Mouse (Mus musculus) kidney, postnatal 25 days (tissue): Measurements from ENCODE around the gene Atp2a3.

Experiments used
- DNase-seq, 2 experiments: peaks; one replicate each; pipeline ENCODE4 v3.0.0; 2021; ENCODE audit warnings: mixed read lengths in 2 of 2

The Atp2a3 gene

DNA sequence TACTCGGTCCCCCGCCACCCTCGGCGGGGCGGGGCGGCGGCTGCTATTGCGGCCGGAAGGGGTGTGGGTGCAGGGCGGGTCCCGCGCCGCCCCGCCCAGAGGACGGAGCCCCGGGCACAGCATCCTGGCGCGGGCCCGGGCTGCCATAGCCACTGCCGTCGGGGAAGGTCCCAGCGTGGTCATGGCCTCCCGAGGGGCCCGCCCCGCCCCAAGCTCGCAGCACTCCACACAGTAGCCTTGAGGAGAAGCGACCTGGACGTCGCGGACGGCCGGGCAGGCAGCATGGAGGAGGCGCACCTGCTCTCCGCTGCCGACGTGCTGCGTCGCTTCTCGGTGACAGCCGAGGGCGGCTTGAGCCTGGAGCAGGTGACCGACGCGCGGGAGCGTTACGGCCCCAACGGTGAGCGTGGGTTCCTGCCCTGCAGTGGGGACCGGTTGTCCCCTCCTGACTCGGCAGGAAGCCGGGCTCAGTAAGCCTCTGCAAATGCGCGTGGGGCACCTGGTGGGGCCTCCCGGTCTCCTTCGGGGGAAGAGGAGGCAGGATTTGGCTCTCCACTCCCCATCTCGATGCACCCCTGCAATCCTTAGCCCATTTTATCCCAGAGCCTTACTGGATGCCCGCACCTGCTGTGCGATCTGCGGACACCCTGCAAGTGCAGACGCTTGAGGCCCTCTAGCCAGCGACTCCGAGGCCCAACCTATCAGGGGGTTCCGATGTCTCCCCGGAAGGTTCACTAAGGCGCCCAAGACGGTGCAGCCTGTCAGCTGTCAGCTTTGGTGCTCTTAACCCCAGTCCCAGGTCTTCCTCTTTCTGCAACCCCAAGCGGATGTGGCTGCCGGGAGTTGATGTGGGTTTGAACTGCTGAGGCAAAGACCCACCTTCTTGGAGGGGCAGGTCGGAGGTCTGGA is at the start of gene Atp2a3:
Gene Atp2a3 (plus strand): TSS at position 98 of the 909 bp plus-strand sequence.
- peak; percentile 16 to 59 for DNase-seq

DNA sequence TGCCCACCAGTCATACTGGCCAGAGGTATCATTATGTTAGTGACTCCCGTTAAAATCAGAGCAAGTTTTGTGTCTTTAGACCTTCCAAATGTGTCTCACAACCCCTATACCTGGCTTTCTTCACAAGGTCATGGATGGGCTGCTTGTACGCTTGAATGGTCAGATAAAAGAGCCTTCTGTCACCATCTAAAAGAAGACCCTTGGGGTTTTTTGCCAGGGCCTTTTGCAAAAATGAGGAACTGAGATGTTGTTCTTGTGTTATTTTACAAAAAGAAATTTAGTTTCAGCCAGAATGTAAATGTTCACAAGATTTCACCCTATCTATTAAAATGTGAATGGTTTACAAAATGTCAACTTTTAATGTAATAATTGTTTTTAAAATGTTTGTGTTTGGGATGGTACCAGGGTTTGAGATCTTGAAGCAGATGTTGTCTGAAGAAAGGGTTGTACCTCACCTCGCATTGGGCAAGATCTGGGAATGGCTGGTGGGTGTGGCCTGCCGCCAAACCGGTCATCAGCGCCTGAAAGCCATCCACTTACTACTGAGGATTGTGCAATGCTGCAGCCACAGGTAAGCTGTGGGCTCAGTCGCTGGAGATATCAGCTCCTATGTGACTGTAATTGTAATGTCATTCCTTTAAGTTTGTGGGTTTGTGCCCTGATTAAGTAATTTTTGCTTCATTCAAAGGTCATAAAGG is 43.5 kb upstream of the Atp2a3 start:
- DNase-seq = no peak

GRCm38 (mm10) chr11:72923116-72923515 is 37.9 kb upstream of the Atp2a3 start:
- peak; percentile 42 to 62 for DNase-seq

DNA sequence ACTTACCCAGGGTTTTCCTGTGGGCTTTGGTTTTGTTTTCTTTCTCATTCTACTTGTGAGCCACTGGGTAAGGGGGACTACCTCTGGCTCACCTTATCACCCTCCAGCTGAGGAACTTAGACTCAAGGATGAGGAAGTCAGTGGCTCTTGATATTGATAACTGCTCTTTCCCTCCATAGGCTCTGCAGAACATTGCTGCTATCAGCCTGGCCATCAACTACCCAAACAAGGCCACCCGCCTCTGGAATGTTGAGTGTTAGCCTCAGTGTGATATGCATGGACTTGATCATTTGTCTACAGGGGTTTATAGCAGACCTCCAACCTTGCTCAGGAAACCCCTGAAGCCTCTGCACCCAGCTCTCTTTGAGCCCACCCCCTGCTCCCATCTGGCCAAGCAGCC is 36.5 kb upstream of the Atp2a3 start:
- DNase-seq = no peak

DNA sequence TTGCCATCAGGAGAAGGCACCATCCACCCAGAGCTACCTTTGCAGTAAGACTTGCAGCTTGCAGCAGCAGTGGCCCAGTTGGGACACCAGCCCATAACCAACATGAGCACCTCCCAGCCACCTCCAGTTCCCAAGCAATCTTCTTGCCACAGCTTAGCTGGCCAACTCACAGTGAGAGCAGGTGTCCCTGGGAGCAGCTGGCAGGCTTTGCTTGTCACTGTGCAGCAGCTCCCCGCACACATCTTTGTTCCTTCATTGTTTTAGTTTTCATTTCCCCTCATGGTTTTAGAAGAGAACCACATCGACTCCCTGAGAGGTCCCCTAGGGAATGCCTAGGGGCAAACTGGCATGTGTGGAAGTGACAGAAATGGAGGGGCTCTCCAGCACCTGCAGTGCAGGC is 35.9 kb upstream of the Atp2a3 start:
- DNase-seq = no peak

- DNase-seq = peak; percentile 72 to 79
Measured at GRCm38 (mm10) chr11:72926226-72926890, 34.6 kb upstream of the Atp2a3 start.

DNA sequence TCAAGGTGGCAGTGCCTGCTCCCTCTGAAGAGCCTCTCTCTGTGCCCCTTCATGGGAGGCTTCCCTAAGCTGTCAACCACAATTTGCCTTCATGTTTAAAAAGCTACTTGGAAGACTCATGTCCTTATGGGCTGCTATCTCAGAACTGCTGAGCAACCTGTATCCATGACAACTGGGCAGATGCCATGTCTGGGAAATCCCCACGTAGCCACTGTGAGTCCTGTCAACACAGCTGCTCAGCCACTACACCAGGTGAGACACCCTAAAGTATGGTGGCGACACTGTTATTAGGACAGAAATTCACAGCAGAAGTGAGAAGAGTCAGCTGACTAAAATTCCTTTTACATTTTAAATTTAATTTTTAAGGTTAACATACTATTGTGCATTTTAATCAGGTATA is 32.5 kb upstream of the Atp2a3 start:
- DNase-seq = no peak

DNA sequence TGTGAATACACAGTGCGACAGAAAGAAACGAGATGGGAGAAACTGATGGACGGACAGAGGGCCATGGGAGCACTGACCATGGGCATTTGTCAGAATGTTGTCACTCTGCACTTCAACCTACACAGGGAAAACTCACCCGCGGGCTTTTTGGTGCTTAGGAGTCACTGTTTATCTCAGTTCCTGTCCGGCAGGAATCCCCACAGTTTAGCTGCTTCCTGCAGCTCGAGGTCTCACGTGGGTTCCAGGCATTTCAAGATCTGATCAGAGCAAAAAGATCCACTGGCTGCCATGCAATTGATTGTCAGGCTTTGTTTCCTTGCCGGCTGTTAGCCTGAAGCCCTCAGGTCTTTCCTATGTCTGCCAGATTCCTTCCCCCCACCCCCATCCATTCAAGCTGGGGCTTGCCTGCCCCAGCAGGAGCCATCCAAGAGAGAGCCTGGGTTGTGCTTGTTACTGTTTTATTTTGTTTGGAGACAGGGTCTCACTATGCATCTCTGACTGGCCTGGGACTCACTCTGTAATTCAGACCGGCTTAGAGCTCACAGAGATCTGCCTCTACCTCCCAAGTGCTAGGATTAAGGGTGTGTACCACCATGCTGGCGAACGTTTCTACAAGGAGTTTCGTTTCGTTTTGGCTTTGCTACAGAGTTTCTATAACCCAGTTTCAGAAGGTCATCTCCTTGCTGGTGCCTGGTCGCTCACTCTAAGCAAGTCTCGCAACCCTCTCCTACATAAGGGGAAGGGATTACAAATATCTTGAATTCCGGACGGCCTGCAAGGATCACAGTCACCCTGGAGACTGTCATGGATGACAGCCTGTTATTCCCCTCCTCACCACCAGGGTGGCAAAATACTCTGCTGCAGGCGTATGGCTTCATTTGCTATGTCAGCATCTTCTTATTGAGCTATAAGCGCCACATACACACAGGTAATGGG is 20.5 kb upstream of the Atp2a3 start:
- DNase-seq = peak in 1 of 2 experiments; percentile 60

- DNase-seq = peak; percentile 49 to 71
Measured at GRCm38 (mm10) chr11:72944996-72945793, 15.8 kb upstream of the Atp2a3 start.

DNA sequence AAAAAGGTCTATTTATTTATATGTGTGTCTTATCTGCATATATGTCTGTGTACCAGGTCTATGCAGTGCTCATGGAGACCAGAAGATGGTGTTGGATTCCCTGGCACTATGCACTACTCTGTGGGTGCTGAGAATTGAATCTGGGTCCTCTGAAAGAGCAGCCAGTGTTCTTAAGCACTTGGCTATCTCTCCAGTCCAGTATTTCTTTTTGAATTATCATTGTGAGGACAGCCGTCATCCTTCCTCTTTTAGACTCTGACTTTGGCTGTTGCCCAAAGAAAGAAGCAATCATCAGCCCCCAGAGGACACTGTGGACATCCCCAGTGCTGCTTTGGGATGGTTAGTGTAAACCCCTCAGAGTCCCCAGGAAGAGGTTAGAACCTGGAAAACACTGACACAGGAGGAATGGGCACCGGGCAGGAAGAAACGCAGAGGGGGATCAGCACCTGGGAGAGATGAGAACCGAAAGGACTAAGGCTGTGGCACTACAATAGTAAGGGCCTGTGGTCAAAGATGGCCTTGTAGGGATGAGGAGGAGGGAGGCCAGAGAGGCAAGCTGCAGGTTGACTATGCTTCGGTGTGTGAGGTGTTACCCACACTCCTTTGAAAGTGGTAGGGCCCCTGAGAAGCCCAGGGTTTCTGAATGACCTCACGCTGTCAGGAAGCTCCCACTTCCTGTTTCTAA is 15.0 kb upstream of the Atp2a3 start:
- peak in 1 of 2 experiments; percentile 18 for DNase-seq

- DNase-seq = peak in 1 of 2 experiments; percentile 47
Measured at GRCm38 (mm10) chr11:72946560-72947119, 14.3 kb upstream of the Atp2a3 start.

DNA sequence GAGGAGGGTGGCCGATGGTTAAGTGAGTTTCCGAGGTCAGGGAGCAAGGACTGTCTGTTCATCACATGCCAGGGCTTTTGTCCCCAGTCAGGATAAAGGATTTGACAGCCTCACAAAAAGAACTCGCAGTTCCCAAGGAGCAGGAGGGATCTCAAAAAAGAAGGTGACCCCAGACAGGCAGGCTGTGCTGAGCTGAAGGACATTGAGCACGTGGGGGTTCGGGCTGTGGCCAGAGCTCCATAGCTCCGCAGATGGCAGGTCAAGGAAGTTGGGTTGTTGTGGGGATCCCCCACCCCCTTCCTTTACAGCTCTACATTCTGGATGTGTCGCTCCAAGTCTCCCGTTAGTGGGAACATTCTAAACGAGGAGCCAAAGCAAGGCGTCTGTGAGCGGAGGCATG is 13.1 kb upstream of the Atp2a3 start:
- peak in 1 of 2 experiments; percentile 12 for DNase-seq

DNA sequence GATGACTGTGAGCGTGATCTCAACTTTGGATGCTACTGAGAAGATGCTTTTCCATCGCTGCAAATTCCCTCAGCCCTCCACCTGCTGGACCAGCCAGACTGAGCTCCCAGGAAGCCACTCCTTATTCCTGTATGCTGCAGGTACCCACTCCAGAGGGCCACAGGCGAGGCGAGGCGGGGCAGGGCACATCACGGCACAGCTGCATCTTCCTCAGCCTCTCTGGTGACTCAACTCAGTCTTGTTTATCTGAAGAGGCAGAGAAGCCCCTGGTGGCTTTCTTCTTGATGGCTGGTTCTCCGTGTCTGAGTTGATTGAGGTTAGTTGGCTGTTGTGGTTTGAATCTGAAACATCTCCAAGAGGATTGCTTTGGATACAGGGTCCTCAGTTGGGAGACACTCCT is 12.7 kb upstream of the Atp2a3 start:
- peak in 1 of 2 experiments; percentile 11 for DNase-seq

- DNase-seq = peak; percentile 32 to 62
Measured at GRCm38 (mm10) chr11:72951137-72952000, 9.6 kb upstream of the Atp2a3 start.

DNA sequence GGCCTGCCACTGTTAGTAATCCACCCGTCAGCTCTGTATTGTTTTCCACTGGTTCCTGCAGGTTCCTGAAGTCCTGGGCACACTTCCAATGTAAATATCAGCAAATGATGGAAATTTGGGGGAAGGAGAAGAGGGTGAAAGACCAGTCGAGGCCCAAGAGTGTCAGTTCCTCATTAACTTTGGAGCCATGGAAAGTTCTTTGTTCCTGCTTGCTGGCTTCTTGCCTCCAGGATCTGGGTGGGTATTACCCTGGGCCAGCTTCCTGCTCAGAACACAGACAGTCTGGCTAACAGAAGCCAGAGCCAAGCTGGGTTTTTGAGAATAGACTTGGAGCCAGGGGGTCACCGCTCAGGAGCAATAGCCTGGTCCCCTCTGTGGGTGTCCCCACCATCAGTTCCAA is 8.7 kb upstream of the Atp2a3 start:
- DNase-seq = peak; percentile 50 to 77

GRCm38 (mm10) chr11:72952697-72953096 is 8.3 kb upstream of the Atp2a3 start:
- no peak for DNase-seq

- DNase-seq = no peak
Measured at GRCm38 (mm10) chr11:72953116-72953439, 7.9 kb upstream of the Atp2a3 start.

DNA sequence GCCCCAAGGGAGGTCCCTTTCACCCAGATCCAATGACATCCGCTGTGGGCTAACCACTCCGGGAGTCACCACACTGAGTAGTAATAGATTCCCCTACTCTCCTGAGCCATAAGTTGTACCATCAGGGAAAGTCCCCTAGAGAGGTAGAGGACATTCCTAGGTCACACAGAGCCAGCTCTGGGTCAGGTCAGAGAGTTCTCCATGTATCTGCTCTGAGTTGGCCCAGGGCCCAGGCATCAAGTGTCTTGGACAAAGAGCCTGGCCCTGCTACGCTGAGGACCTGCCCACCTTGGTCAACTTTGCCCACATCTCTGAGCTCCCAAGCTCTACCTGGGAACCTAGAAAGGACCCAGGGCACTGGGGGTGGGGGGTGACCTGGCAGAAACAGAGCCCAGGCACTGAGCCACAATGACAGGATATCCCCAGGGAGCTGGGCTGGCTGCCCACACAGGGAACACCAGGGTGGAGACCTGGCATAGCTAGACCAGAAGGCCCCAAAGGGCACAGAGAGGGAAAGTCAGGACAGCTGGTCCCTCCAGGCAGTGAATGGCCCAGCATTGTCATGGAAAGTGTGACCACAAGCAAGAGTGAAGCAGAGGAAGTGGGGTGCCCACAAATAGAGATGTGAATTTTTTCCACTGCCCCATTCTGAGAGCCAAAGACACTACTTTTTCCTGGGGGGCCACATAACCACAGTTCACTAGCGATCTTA is 7.4 kb upstream of the Atp2a3 start:
- peak; percentile 76 to 90 for DNase-seq

GRCm38 (mm10) chr11:72954216-72954615 is 6.8 kb upstream of the Atp2a3 start:
- DNase-seq = no peak
